Mouse (Mus musculus): ENCODE results near the gene Mast4. TPM values are rescaled to one million over a fixed set of nuclear protein-coding genes. Genes with fewer than 3 reads are reported as not detected.

The Mast4 gene
- polyA plus RNA-seq, 1 experiment from 2014 or later: 41.0 TPM

- ATAC-seq (replicated peaks; ENCODE audit: insufficient number of reproducible peaks, insufficient read depth, low FRiP score, low read depth): no peak
- Histone ChIP-seq H3K36me3 (no peaks in the 10 kb centered on the region), H3K4me1 (replicated peaks) (peaks cover 11% of the 10 kb centered on the region), H3K9ac (no peak overlapping the region), H3K4me2 (no peak overlapping the region), H3K27ac (no peak overlapping the region), H3K4me3 (no peak overlapping the region), H3K27me3 (no peaks in the 10 kb centered on the region), H3K9me3 (replicated peaks) (no peaks in the 10 kb centered on the region)
- WGBS: 87% methylated on average over 5 of the region's 5 CpGs
Observed at GRCm38 (mm10) chr13:102909654-102910418, 424.5 kb downstream of the Mast4 start.

GRCm38 (mm10) chr13:102906661-102907009 lies 427.7 kb downstream of the Mast4 start:
- Histone ChIP-seq H3K9me3 (replicated peaks) (no peaks in the 10 kb centered on the region), H3K4me3 (peak overlapping the region; percentile 58), H3K4me1 (replicated peaks) (peaks cover 17% of the 10 kb centered on the region), H3K9ac (peak overlapping the region; percentile 67), H3K4me2 (peak overlapping the region; percentile 68), H3K36me3 (no peaks in the 10 kb centered on the region), H3K27ac (peak overlapping the region; percentile 90), H3K27me3 (no peaks in the 10 kb centered on the region)
- 8% methylated on average over 9 of the region's 9 CpGs for WGBS
- no peak for ATAC-seq (replicated peaks; ENCODE audit: insufficient number of reproducible peaks, insufficient read depth, low FRiP score, low read depth)

- H3K27ac ChIP-seq: peak overlapping the region; percentile 90
- H3K9me3 ChIP-seq (replicated peaks): no peaks in the 10 kb centered on the region
- no peaks in the 10 kb centered on the region for H3K36me3 ChIP-seq
- no peaks in the 10 kb centered on the region for H3K27me3 ChIP-seq
- peak overlapping the region; percentile 68 for H3K4me2 ChIP-seq
- peak overlapping the region; percentile 58 for H3K4me3 ChIP-seq
- WGBS: 1% methylated on average over 16 of the region's 16 CpGs
- H3K9ac ChIP-seq: peak overlapping the region; percentile 67
- peak; percentile 94 for ATAC-seq (replicated peaks; ENCODE audit: insufficient number of reproducible peaks, insufficient read depth, low FRiP score, low read depth)
- H3K4me1 ChIP-seq (replicated peaks): peaks cover 19% of the 10 kb centered on the region
Observed at GRCm38 (mm10) chr13:102906004-102906660, 428.2 kb downstream of the Mast4 start.

DNA sequence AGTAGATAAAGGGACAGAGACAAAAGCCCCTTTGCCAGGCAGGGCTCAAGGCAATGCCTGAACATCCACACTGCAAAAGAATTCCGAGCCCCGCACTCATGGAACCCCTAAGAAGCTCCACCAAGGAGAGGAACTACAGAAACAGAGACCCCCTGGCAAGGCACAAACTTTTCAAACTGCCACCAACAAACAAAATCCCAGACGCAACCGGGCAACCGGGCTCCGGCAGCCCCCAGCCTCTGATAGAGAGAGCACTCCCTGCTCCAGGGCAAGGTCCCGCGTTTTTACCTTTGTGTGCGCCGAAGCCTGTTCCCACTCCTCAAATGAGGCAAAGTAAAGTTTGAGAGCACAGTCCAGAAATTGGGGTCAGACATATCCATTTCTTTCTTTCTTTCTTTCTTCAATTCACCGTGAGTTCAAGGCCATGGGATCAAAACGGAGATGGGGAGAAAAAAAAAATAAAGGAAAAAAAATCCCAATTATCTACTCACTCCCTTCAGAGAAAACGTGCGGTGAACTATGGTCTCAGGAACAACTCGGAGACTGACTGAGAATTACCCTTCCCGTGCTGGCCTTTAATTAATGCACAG lies 428.8 kb downstream of the Mast4 start:
- Histone ChIP-seq H3K4me1 (replicated peaks) (peaks cover 26% of the 10 kb centered on the region), H3K27me3 (no peaks in the 10 kb centered on the region)

GRCm38 (mm10) chr13:102903689-102904088 lies 430.6 kb downstream of the Mast4 start:
- no peaks in the 10 kb centered on the region for H3K9me3 ChIP-seq (replicated peaks)
- peaks cover 42% of the 10 kb centered on the region for H3K4me1 ChIP-seq (replicated peaks)
- peak overlapping the region; percentile 58; the same call in 1 of the 2 replicates for H3K4me3 ChIP-seq
- no peak overlapping the region for H3K9ac ChIP-seq
- no peak for ATAC-seq (replicated peaks; ENCODE audit: insufficient number of reproducible peaks, insufficient read depth, low FRiP score, low read depth)
- H3K27ac ChIP-seq: no peak overlapping the region
- no peaks in the 10 kb centered on the region for H3K36me3 ChIP-seq
- H3K4me2 ChIP-seq: peak overlapping the region; percentile 56
- 64% methylated on average over 4 of the region's 4 CpGs for WGBS
- no peaks in the 10 kb centered on the region for H3K27me3 ChIP-seq

More for the DNA sequence above, 428.8 kb downstream of the Mast4 start:
- no peaks in the 10 kb centered on the region for H3K9me3 ChIP-seq (replicated peaks)
- ATAC-seq (replicated peaks; ENCODE audit: insufficient number of reproducible peaks, insufficient read depth, low FRiP score, low read depth): no peak
- H3K36me3 ChIP-seq: no peaks in the 10 kb centered on the region
- H3K4me2 ChIP-seq: peak overlapping the region; percentile 68
- peak overlapping the region; percentile 90 for H3K27ac ChIP-seq
- 2% methylated on average over 16 of the region's 16 CpGs for WGBS
- peak overlapping the region; percentile 67 for H3K9ac ChIP-seq
- H3K4me3 ChIP-seq: peak overlapping the region; percentile 58

- no peaks in the 10 kb centered on the region for H3K36me3 ChIP-seq
- no peak for ATAC-seq (replicated peaks; ENCODE audit: insufficient number of reproducible peaks, insufficient read depth, low FRiP score, low read depth)
- no peak overlapping the region; the same call in 1 of the 2 replicates for H3K4me2 ChIP-seq
- 84% methylated on average over 7 of the region's 7 CpGs for WGBS
- H3K9me3 ChIP-seq (replicated peaks): no peaks in the 10 kb centered on the region
- no peak overlapping the region for H3K9ac ChIP-seq
- H3K27ac ChIP-seq: no peak overlapping the region
- H3K4me1 ChIP-seq (replicated peaks): peaks cover 54% of the 10 kb centered on the region
- H3K27me3 ChIP-seq: no peaks in the 10 kb centered on the region
- no peak overlapping the region for H3K4me3 ChIP-seq
Observed at GRCm38 (mm10) chr13:102902123-102902522, 432.2 kb downstream of the Mast4 start.

- H3K27me3 ChIP-seq: no peaks in the 10 kb centered on the region
- H3K9ac ChIP-seq: no peak overlapping the region
- H3K36me3 ChIP-seq: no peaks in the 10 kb centered on the region
- H3K4me1 ChIP-seq (replicated peaks): peaks cover 60% of the 10 kb centered on the region
- no peak overlapping the region for H3K4me3 ChIP-seq
- no peaks in the 10 kb centered on the region for H3K9me3 ChIP-seq (replicated peaks)
- no peak overlapping the region for H3K4me2 ChIP-seq
- 62% methylated on average over 8 of the region's 8 CpGs for WGBS
- ATAC-seq (replicated peaks; ENCODE audit: insufficient number of reproducible peaks, insufficient read depth, low FRiP score, low read depth): no peak
- no peak overlapping the region for H3K27ac ChIP-seq
Observed at GRCm38 (mm10) chr13:102900531-102900930, 433.8 kb downstream of the Mast4 start.

- Histone ChIP-seq H3K27ac (no peak overlapping the region), H3K9ac (no peak overlapping the region), H3K9me3 (replicated peaks) (no peaks in the 10 kb centered on the region), H3K4me3 (no peak overlapping the region), H3K36me3 (no peaks in the 10 kb centered on the region), H3K27me3 (no peaks in the 10 kb centered on the region), H3K4me2 (no peak overlapping the region; the same call in 1 of the 2 replicates), H3K4me1 (replicated peaks) (peaks cover 60% of the 10 kb centered on the region)
- WGBS: 27% methylated on average over 2 of the region's 2 CpGs
- ATAC-seq (replicated peaks; ENCODE audit: insufficient number of reproducible peaks, insufficient read depth, low FRiP score, low read depth): no peak
Observed at GRCm38 (mm10) chr13:102900083-102900420, 434.2 kb downstream of the Mast4 start.

DNA sequence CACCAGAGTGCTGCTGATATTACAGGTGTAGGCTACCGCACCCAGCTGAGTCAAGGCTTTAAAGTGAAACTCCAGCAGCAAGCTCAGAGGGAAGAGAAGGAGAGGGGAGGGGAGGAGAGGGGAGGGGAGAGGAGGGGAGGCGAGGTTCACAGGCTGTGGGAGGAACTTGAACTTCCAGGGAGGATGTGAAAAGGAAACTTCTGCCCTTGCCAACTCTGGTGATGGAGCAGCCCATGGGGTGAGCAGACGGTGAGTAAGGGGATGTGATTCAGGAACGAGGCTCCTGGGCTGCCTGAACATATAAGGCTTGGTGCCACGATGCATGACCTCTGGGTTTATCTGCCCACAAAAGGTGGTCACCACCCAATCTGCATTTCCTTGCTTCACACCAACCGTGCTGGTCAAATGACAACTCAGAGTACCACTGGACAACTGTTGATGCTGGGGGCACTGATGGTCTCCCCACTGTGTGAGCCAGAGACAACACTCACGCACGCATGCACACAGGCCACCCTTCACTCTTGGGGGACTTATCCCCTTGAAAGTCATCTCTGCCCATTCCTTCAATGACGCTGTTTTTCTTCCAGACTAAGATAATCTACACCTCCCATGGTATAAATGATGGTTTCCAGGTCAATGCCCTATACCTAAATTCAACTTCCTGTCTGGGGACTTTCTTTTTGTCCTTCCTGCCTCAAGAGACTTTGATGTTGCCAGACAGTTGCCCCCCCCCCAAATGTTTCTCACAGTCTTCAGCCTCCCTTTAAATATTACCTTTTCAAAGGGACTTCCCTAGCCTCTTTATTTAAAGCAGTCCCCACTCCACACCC lies 434.8 kb downstream of the Mast4 start:
- Histone ChIP-seq H3K4me2 (peak overlapping the region; percentile 32), H3K4me3 (no peak overlapping the region), H3K27me3 (no peaks in the 10 kb centered on the region), H3K9me3 (replicated peaks) (no peaks in the 10 kb centered on the region), H3K36me3 (no peaks in the 10 kb centered on the region), H3K4me1 (replicated peaks) (peaks cover 64% of the 10 kb centered on the region), H3K27ac (peak overlapping the region; percentile 66), H3K9ac (no peak overlapping the region)
- ATAC-seq (replicated peaks; ENCODE audit: insufficient number of reproducible peaks, insufficient read depth, low FRiP score, low read depth): peak; percentile 29; the same call in 1 of the 2 replicates
- WGBS: 49% methylated on average over 9 of the region's 9 CpGs

DNA sequence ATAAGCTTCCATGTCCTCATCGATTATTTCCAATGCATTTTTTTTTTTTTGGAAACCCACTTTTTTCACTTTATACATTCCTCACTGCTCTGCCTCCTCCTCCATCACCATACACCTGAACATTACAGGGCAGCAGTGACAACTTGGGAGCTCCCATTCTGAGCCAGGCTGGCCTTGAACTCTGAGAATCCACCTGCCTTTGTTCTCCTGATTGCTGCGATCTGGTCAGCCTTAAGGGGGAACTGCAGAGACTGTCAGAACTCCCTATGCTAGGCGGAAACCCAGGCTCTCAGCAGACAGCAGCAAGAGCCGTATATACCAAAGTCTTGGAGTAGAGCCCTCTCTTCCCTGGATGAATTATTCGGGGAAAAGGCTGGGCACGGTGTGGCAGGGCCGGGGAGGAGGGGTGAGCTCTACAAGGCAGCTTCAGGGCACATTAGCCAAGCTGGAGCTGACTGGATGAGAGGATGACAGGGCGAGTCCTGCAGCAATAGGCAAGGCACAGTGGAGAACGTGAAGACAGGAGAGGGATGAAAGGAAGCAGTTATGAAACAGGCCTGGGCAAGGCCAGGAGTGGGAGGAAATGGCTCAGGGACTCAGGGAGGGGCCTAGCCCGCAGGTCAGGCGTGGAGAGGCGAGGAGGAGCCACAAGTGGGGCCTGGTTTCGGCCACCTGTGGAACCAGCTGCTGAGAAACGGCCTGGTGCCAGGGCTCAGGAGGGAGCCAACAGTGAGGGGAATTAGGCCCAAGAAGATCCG lies 435.7 kb downstream of the Mast4 start:
- Histone ChIP-seq H3K4me1 (replicated peaks) (peaks cover 67% of the 10 kb centered on the region), H3K4me3 (peak overlapping the region; percentile 4; the same call in 1 of the 2 replicates), H3K27me3 (no peaks in the 10 kb centered on the region), H3K9me3 (replicated peaks) (no peaks in the 10 kb centered on the region), H3K36me3 (no peaks in the 10 kb centered on the region), H3K27ac (peak overlapping the region; percentile 66), H3K4me2 (peak overlapping the region; percentile 32), H3K9ac (no peak overlapping the region)
- peak; percentile 67 for ATAC-seq (replicated peaks; ENCODE audit: insufficient number of reproducible peaks, insufficient read depth, low FRiP score, low read depth)
- 39% methylated on average over 15 of the region's 15 CpGs for WGBS
